Mouse (Mus musculus) forebrain, embryonic 11.5 days (tissue): Measurements from ENCODE around the gene Unc119. TPM values are rescaled to one million over a fixed set of nuclear protein-coding genes. Genes with fewer than 3 reads are reported as not detected.

Experiments used
- ATAC-seq: fragments of 200-750 bp; cut with Nextera tagmentation; replicated peaks from 2 replicates; pipeline ENCODE4 v1.8.0; 2017; ENCODE audit warnings: moderate TSS enrichment; ENCODE audit not compliant: low FRiP score
- DNase-seq: peaks from one replicate; pipeline ENCODE4 v3.0.0-alpha.2; 2017; ENCODE audit warnings: low spot score
- H3K27ac ChIP-seq: fragments of 300-500 bp; sonication (generic); 2 replicates; pipeline ENCODE4 v1.5.1; 2014; ENCODE audit warnings: low read depth, low read length
- H3K27me3 ChIP-seq: fragments of 300-500 bp; sonication (generic); 2 replicates; pipeline ENCODE4 v1.6.1; 2014; ENCODE audit warnings: mild to moderate bottlenecking, low read length, mixed read lengths; ENCODE audit not compliant: control insufficient read depth, insufficient read depth
- H3K36me3 ChIP-seq: fragments of 300-500 bp; sonication (generic); 2 replicates; pipeline ENCODE4 v1.6.1; 2014; ENCODE audit warnings: mild to moderate bottlenecking, low read length, moderate library complexity, mixed read lengths; ENCODE audit not compliant: control insufficient read depth, insufficient read depth
- H3K4me1 ChIP-seq: fragments of 300-500 bp; sonication (generic); replicated peaks from 2 replicates; pipeline ENCODE4 v1.6.1; 2014; ENCODE audit warnings: low read length, mixed read lengths; ENCODE audit not compliant: control insufficient read depth, insufficient read depth
- H3K4me2 ChIP-seq: fragments of 300-500 bp; sonication (generic); 2 replicates; pipeline ENCODE4 v1.6.1; 2014; ENCODE audit warnings: low read depth, mild to moderate bottlenecking, low read length, moderate library complexity, mixed read lengths; ENCODE audit not compliant: severe bottlenecking
- H3K4me3 ChIP-seq: fragments of 300-500 bp; sonication (generic); 2 replicates; pipeline ENCODE4 v1.5.1; 2014; ENCODE audit warnings: low read depth, low read length
- H3K9ac ChIP-seq: fragments of 300-500 bp; sonication (generic); 2 replicates; pipeline ENCODE4 v1.6.1; 2014; ENCODE audit warnings: low read length
- H3K9me3 ChIP-seq: fragments of 300-500 bp; sonication (generic); 2 replicates; pipeline ENCODE4 v1.6.1; 2016; ENCODE audit warnings: low read length, mixed read lengths; ENCODE audit not compliant: control insufficient read depth
- WGBS: fragments of 180-500 bp; shearing (Covaris S2); extraction: QIAGEN DNeasy Blood & Tissue Kit; methylation state at CpG from one replicate; pipeline ENCODE4 v1.1.7; 2014; 5-methylcytosine and 5-hydroxymethylcytosine counted together
- polyA plus RNA-seq: library from polyadenylated mRNA; unstranded; fragments of >200 nt; fragmentation: Nextera tagmentation; extraction: Ambion mirVana; gene quantifications from 2 replicates; pipeline ENCODE4 v1.2.1, GENCODE M21; 2014

Gene Unc119
- polyA plus RNA-seq, 1 experiment from 2014 or later: 77.4 TPM

GRCm38 (mm10) chr11:78392728-78393127 is 49.4 kb downstream of the Unc119 start:
- Histone ChIP-seq H3K36me3 (no peaks in the 10 kb centered on the region), H3K4me2 (no peak overlapping the region), H3K4me1 (0 out of 2 replicates have a peak, but pooled peaks cover 2% of the 10 kb centered on the region), H3K9ac (no peak overlapping the region), H3K27ac (no peak overlapping the region), H3K4me3 (no peak overlapping the region), H3K27me3 (no peaks in the 10 kb centered on the region; the same call in 1 of the 2 replicates), H3K9me3 (no peaks in the 10 kb centered on the region)
- DNase-seq: peak; percentile 39
- ATAC-seq: no peak
- WGBS: 82% methylated on average over 3 of the region's 3 CpGs

GRCm38 (mm10) chr11:78396950-78397349 is 53.7 kb downstream of the Unc119 start:
- peak overlapping the region; percentile 44; the same call in 1 of the 2 replicates for H3K9ac ChIP-seq
- DNase-seq (no peak), ATAC-seq (no peak)
- no peak overlapping the region for H3K27ac ChIP-seq
- peak overlapping the region; percentile 14; the same call in 1 of the 2 replicates for H3K4me3 ChIP-seq
- peak overlapping the region; percentile 43 for H3K4me2 ChIP-seq
- no peaks in the 10 kb centered on the region for H3K9me3 ChIP-seq
- 0 out of 2 replicates have a peak, but pooled peaks cover 2% of the 10 kb centered on the region for H3K4me1 ChIP-seq
- H3K36me3 ChIP-seq: no peaks in the 10 kb centered on the region
- no peaks in the 10 kb centered on the region; the same call in 1 of the 2 replicates for H3K27me3 ChIP-seq
- 46% methylated on average over 11 of the region's 11 CpGs for WGBS

- no peaks in the 10 kb centered on the region for H3K9me3 ChIP-seq
- peak; percentile 88 for DNase-seq
- 0 out of 2 replicates have a peak, but pooled peaks cover 2% of the 10 kb centered on the region for H3K4me1 ChIP-seq
- H3K27ac ChIP-seq: no peak overlapping the region
- no peaks in the 10 kb centered on the region for H3K36me3 ChIP-seq
- H3K27me3 ChIP-seq: no peaks in the 10 kb centered on the region; the same call in 1 of the 2 replicates
- no peak for ATAC-seq
- H3K9ac ChIP-seq: peak overlapping the region; percentile 44; the same call in 1 of the 2 replicates
- peak overlapping the region; percentile 43 for H3K4me2 ChIP-seq
- WGBS: 7% methylated on average over 18 of the region's 18 CpGs
- H3K4me3 ChIP-seq: peak overlapping the region; percentile 14; the same call in 1 of the 2 replicates
These were observed 54.1 kb downstream of the Unc119 start for GRCm38 (mm10) chr11:78397397-78397796.

- DNase-seq (no peak), ATAC-seq (no peak)
- Histone ChIP-seq H3K9me3 (no peaks in the 10 kb centered on the region), H3K27ac (no peak overlapping the region), H3K4me1 (0 out of 2 replicates have a peak, but pooled peaks cover 2% of the 10 kb centered on the region), H3K4me2 (no peak overlapping the region), H3K36me3 (no peaks in the 10 kb centered on the region), H3K9ac (no peak overlapping the region), H3K27me3 (no peaks in the 10 kb centered on the region; the same call in 1 of the 2 replicates), H3K4me3 (no peak overlapping the region)
- 80% methylated on average over 6 of the region's 6 CpGs for WGBS
These were observed 54.9 kb downstream of the Unc119 start for GRCm38 (mm10) chr11:78398212-78398611.

Other genes with a start within 250 kb of the Unc119 start
- 31.3 and 34.4 TPM in 2 replicates for gene Fam222b, start 248.8 kb upstream of the Unc119 start, polyA plus RNA-seq
- gene Traf4, start 177.9 kb upstream of the Unc119 start, polyA plus RNA-seq: 77.7 and 79.6 TPM in 2 replicates
- gene Nek8, start 166.8 kb upstream of the Unc119 start, polyA plus RNA-seq: 7.6 and 9.6 TPM in 2 replicates
- 7.1 and 9.9 TPM in 2 replicates for gene Tlcd1, start 166.8 kb upstream of the Unc119 start, polyA plus RNA-seq
- 1,094 and 1,161 TPM in 2 replicates for gene Rpl23a, start 159.9 kb upstream of the Unc119 start, polyA plus RNA-seq
- 54.7 and 58.8 TPM in 2 replicates for gene Rab34, start 155.1 kb upstream of the Unc119 start, polyA plus RNA-seq
- 1.4 and 1.6 TPM in 2 replicates for gene Proca1, start 150.1 kb upstream of the Unc119 start, polyA plus RNA-seq
- gene Sdf2, start 97.7 kb upstream of the Unc119 start, polyA plus RNA-seq: 41.0 and 52.3 TPM in 2 replicates
- gene Supt6, start 97.5 kb upstream of the Unc119 start, polyA plus RNA-seq: 33.7 and 34.0 TPM in 2 replicates
- 75.1 and 84.6 TPM in 2 replicates for gene 2610507B11Rik, start 81.7 kb upstream of the Unc119 start, polyA plus RNA-seq
- gene BC030499, start 52.6 kb upstream of the Unc119 start, polyA plus RNA-seq: 0.21 and 0.87 TPM in 2 replicates
- gene Spag5, start 42.0 kb upstream of the Unc119 start, polyA plus RNA-seq: 75.5 and 76.1 TPM in 2 replicates
- 3.3 and 7.4 TPM in 2 replicates for gene Aldoc, start 20.5 kb upstream of the Unc119 start, polyA plus RNA-seq
- gene Pigs, start 15.1 kb upstream of the Unc119 start, polyA plus RNA-seq: 69.6 and 70.3 TPM in 2 replicates
- gene Foxn1, start 43.1 kb downstream of the Unc119 start, polyA plus RNA-seq: not detected in 2 replicates
- not detected in 2 replicates for gene Slc13a2, start 78.7 kb downstream of the Unc119 start, polyA plus RNA-seq
- gene Slc46a1, start 122.2 kb downstream of the Unc119 start, polyA plus RNA-seq: 18.4 TPM in 2 replicates
- 18.4 and 24.9 TPM in 2 replicates for gene Sarm1, start 154.3 kb downstream of the Unc119 start, polyA plus RNA-seq
- gene Vtn, start 155.6 kb downstream of the Unc119 start, polyA plus RNA-seq: 36.3 and 38.6 TPM in 2 replicates
- gene Sebox, start 160.0 kb downstream of the Unc119 start, polyA plus RNA-seq: not detected in 2 replicates
- 77.1 and 77.2 TPM in 2 replicates for gene Tmem199, start 168.7 kb downstream of the Unc119 start, polyA plus RNA-seq
- 144 and 155 TPM in 2 replicates for gene Poldip2, start 168.7 kb downstream of the Unc119 start, polyA plus RNA-seq
- gene Tnfaip1, start 192.8 kb downstream of the Unc119 start, polyA plus RNA-seq: 85.8 and 90.1 TPM in 2 replicates
- gene Ift20, start 192.9 kb downstream of the Unc119 start, polyA plus RNA-seq: 87.3 and 92.3 TPM in 2 replicates
- gene Tmem97, start 207.3 kb downstream of the Unc119 start, polyA plus RNA-seq: 77.6 and 87.4 TPM in 2 replicates